Mouse (Mus musculus): ENCODE results near the gene Prep.
A peak's percentile ranks its signal among the peaks of the same experiment; 100 is the strongest.
"Not testable (repeated sequence)": the region's sequence is repeated elsewhere in the genome, so short reads cannot be mapped to it uniquely, and the experiment has no call there.

Prep gene

DNA sequence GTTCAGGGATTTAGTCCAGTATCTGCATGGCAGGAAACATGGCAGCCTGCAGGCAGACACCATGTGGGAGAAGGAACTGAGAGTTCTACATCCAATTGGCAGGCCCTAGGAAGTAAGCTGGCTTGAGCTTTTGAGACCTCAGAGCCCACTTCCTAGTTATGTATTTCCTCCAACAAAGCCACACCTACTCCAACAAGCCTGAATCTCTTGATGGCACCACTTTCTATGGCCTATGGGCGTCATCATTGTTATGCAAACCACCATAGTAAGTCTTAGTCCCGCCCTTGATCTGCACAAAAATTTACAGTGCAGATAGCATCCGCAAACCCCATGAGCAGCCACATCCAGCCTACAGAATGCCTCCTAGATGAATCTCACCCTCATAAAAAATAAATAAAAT, 54.6 kb downstream of the Prep start:
- no peak for DNase-seq

DNA sequence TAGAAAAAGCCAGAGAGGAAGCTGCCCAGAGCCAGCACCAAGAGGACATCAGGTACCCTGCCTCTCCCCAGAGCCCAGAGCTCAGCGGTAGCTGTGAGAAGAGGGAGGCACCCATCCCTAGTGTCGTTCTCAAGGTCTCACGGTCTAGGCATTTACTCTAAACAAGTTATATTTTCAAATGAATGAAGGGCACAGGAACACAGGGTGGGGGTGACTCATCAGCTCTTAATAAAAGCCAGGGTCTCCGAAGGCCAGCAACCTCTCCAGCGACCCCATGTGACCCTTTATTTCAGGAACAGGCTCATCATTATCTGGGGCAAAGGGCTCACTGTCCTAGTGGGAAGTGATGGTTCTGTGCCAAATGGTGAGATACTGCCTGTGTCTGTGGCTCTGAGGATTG, 55.5 kb downstream of the Prep start:
- DNase-seq, result no peak

DNA sequence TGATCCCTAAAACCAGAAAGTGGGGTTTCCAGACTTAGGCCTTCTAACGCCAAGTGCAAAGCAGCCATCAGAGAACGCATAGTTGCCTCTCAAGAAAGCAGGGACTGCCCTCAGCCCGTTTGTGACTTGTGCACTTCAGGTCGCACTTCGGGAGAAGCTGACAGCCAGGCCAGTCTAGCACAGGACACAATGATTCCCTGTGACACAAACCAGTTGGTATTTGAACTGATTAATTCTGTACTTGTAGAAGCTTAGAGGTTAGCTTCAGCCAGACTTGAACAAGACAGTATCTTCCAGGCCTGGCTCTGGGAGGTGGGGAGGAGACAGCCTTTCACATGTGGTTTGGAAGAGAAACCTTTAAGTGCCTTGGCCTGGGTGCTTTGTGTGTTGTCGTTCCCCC, 56.0 kb downstream of the Prep start:
- no peak for DNase-seq

DNA sequence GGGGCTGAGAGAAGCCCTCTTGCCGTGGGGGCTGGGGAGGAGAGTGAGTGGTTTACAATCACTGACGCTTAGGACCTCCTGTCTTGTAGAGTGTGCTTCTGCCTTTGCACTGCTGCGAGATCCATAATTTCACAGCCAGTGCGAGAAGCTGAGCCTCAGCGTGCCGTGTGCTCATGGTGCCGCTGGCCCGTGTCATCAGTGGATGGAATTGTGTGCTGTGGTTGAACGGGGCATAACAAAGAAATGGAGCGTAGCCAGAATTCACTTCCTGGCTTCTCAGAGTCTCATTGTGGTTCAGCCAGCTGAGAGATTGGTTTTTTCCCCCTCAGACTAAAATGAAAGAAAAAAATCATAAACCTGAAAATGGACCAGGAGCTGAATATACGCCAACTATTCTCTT, 62.1 kb downstream of the Prep start:
- DNase-seq, result no peak

DNA sequence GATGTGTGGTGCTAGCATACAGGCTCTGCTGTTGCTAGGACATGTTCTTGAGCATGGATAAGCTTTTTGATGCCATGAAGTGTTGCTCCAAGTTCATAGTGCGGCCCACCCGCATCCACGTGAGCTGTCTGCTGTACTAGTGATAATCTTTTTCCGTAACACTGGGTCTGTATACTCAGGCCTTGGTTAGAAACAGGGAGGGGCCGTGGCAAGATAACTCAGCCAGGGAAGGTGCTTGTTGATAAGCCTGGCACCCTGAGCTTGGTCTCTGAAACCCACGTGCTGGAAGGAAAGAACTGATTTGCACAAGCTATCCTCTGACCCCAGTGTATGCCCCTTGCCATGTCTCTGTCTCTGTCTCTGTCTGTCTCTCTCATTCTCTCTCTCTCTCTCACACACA, 63.0 kb downstream of the Prep start:
- DNase-seq, result no peak

DNA sequence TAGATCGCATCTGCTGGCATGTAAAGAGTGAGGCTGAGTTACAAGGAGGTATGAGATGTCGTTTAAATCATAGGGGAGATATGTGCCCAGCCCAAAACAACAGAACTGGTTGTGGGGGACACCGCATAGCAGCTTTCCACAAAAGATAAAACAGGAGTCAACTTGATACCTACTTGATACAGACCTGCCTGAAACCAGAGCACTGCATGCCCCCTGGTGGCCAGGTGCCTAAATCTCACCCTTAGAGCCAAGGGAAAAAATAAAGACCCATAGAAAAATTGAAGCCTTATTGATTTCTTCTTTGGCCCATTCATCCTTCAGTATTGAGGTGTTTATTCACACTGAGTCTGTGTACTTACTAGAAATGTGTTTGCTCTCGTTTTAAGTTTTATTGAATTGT, 65.4 kb downstream of the Prep start:
- DNase-seq, result peak; percentile 35

DNA sequence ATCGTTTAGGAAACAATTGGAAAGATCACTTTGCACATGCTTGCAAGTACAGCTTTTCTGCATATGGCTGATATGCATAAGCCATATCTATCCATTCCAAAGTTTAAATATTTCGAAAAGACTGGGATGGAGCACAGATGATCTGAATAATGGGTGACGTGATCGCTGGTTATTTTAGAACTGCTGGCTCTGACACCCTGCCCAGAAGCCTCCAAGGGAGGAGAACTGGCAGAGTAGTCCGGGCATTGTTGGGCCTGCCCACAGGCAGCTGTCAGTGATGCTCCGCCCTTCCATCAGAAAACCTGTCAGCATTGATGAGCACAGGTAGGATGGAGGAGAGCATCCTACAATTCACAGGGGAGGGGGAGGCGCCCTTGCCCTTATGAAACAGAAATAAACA, 69.8 kb downstream of the Prep start:
- DNase-seq, result no peak

DNA sequence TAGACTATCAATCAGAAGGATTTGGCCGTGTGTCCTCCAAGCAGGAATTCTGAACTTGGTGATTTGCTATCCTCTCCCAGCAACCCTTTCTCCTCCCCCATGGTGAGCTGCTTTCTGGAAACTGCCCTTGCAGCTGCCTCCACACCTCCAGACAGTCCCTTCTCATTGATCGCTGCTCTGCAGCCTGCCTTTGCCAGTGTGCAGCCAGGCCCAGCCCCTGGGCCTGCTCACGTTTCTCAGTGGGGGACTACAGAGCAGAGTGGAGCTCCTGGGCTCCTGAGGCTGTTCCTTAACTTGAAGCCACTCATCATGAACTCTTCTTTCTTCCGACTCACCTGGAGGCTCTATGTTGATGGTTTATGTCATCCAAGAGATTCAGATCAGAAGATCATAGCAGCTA, 72.9 kb downstream of the Prep start:
- no peak for DNase-seq

DNA sequence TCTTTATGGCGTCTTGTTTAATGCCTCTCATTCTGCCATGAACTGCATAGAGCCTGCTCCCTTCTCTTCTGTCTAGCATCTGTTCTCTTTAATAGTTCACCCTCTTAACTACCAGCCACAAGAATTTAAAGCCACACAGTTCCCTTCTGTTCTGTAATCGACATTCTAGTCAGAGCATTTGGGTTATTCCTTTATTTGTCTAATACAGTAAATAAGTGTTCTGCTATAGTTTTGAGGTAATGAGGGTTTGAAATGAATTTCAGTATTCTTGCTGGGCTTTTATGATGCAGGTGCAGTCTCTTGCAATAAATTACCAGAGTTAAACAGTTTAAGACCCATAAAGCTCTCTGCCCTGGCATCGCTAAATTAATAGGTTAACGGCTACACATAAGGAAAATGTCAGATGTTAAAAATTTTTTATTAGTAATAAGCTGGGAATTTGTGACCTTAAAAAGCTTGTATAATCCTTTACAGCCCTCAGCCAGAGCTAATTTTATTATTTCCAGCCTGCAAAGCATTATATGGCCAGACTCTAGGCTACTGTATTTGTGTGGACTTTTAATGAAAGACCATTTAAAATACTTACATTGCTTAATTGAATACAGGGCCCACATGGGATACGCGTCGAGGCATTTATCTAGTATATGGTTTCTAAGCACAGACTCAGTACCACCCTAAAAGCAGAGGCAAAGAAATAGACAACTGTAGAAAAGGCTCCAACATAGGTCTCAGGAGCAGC, 73.6 kb downstream of the Prep start:
- DNase-seq, result no peak

DNA sequence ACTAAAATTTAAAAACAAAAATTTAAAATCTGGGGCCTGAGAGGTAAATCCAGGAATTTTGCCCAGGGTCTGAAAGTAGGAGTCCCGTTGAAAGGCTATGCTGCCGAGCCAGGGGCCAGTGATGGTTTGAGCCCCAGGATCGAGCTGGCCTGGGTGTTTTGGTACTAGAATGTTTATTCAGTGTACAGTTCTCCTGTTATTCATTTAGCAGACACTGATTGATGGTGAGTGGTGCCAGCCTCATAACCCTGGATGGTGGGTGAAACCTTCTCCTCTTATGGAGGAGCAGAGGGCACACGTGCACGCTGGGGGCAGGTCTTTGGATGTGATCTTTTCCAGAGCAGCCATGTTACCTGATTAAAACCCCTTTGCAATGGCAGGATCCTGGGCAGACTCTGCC, 75.4 kb downstream of the Prep start:
- DNase-seq, result no peak

DNA sequence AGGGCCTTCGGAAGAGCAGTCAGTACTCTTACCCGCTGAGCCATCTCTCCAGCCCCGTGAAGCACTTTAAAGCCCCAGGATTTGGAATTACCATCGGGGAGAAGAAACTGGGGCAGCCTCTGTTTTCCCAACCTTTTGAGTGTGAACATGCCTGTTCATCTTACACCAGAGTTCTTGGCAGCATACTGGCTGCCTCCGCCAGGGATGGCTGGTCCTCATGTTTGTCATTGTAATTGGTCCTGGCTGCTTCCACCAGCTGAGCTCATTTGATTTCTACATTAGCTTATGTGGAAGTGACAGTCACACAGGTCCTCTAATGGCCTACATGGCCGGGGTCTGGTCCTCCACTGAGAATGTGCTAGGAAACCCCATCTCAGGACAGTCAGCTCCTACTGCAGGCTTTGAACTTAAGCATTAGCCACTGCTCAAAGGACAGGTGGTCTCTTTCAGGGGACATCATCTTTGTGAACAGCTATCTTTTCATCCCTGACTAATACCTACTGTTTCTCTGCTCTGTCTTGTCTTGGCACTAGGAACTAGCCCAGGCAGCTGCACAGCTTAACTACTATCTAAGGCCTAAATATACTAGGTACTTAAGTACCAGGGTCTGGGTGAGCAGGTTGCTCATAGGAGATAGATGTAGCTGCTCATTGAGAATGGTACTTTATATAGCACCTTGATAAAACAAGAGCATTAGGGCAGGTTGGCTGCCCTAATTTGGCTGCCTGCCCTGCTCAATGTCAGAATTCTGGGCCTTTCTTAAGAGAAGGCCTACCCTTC, 77.2 kb downstream of the Prep start:
- DNase-seq, result no peak

DNA sequence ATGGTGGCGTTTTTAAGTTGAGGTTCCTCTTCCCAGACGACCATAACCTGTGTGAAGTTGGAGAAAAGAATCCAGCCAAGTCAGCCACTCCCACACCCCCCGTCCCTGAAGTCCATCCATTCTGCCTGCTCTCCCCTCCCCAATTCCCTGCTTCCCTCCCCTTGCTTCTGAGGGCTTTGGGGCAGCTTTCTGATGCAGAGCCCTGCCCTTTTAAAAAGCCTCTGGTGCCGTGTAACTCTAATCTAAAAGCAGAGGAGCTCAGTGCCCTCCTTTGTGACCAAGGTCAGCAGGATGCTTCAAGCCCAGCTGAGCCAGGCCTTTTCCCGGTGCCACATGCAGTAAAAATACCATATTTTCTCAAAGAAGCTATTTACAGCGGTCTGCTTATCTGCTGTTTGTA, 79.8 kb downstream of the Prep start:
- DNase-seq, result no peak

DNA sequence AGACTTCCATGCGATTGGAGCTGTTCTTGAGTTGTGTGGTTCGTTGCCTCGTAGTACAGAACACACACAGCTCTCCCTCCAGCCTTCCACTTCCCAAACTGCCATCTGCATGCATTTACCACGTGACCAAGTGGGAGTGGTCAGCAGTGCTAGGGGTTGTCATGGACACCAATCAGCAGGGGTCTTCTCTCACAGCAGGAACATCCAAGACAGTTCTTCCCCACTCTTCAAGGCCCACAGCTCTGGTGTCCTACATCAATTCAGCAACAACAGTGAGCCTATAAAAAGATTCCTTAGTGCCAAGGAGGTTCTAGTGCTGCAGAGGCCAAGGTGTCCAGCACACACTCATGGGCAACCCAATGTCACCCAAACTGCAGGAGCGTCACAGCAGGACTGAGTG, 84.1 kb downstream of the Prep start:
- DNase-seq, result no peak

DNA sequence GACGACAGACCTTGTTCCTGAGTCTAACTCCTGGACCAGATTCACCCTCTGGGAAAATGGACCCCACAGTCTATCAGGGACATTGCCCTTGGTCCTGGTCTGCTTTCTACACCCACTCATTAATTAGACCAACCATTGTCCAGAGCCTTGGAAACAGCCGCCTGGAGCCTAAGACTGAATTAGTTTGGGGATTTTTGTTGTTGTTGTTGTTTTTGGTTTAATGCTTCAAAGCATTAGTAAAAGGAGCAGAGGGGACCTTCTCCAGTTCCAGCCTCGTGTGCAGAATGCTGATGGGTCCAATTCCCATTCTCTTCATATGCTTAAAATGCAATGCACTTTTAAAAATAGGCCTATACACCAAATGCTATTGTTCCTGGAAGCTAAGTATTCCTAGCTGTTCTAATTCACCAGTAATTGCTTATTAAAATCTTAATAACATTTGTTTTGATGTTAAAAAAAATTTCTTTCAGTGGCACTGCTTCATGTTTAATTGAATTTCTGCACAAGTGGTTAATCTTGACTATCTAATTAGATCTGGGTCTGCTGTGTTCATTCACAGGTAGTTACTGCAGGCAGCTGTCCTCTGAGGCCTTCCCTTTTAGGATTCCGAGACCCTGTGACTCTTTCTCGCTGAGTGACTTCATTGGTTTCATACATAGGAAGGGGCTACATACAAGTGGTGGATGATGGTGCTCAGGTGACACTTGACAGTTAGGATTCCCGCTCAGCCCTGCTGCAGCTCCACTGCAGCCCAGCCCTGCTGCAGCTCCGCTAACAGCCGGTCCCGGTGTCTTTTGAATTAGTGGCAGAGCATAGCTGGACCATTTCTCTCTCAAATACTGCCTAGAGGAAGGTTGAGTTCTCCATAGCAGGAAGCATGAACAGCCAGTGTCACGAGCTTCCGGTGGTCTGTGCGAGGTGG, 85.0 kb downstream of the Prep start:
- no peak for DNase-seq

DNA sequence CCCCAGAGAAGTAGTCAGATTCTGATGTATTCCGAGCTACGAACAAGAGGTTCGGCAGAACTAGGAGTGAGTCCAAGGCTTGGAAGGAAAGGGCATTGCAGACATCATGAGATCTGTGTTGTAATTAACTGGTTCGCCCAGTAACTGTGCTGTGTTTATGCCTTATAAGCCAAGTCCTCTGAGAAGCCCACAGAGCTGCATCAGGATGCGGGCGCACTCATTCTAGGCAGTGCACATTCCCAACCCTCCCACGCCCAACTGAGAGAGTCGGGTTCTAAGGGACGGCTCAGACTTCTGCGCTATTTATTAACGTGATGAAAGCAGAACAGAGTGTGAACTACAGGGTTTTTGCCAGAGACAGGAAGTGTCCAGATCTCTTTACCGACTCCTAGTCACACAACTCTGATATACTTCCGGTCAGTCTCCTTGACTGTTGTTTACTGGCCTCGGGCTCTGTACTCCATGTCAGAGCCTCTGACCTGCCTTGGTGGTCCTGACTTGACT, 87.6 kb downstream of the Prep start:
- DNase-seq, result no peak

DNA sequence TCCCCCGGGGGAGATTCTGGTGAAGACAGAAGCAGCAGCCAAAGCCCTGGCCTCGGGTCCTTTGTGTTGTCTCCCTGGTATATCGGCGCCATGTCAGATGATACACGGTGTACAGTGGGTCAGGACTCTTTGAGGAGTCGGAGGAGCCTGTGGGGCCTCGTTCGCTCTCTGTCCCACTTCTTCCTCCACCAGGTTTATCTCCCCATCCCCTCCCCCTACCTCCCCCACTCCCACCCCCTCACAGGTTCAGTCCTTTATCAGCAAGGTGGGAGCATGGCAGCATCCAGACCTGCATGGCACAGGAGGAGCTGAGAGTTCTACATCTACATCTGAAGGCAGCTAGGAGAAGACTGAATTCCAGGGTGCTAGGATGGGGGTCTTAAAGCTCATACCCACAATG, 98.8 kb downstream of the Prep start:
- DNase-seq, result no peak

DNA sequence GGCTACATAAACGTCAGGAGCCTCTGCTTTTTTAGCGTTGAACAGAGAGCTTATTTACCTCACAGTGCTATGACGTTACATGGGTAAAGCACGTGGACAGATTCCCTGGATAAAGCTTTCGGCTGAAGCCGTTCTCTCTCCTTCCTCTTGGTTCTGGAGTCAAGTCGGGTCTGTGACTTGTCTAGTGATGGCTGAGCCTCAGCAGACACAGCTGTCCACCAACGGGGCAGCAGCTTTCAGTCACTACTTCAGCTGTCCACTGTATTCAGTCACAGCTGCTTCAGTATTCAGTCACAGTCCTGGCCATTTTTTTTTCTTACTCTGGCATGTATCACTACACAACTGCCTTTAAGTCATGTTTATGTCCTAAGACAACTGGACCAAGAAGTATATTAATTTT, 106.9 kb downstream of the Prep start:
- DNase-seq, result no peak

DNA sequence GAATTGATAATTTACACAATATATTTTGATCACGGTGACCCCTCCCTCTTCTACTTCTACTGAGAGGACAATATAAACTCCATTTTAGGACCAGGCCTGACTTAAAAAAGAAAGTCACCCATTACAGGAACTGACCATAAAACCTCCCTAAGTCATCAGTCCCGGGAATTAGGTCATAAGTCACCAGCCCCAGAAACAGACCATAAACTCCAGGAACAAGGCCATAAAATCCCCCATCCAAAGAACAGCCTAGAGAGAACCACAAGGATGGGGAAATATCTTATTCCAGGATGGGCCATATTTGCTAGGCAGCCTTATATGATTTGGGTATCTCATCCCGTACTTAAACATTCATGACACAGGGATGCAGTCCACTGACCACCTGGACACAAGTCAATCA, 107.3 kb downstream of the Prep start:
- no peak for DNase-seq

DNA sequence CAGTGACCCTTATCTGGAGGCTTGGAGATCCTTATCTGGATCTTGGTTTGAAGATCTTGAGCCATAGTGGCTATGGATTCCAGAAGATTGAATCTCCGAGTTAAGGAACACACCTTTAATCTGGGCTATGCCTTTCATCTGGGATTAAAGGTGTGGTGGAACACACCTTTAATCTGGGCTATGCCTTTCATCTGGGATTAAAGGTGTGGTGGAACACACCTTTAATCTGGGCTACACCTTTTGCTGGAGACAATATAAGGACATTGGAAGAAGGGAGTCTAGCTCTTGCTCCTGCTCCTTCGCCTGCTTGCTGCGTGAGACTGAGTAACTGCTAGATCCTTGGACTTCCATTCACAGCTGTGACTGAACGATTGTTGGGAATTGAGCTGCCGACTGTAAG, 110.8 kb downstream of the Prep start, which contains the start of gene Popdc3:
Popdc3 (plus strand) TSS at position 301 of the 400 bp plus-strand sequence.
- not testable (repeated sequence) for DNase-seq

DNA sequence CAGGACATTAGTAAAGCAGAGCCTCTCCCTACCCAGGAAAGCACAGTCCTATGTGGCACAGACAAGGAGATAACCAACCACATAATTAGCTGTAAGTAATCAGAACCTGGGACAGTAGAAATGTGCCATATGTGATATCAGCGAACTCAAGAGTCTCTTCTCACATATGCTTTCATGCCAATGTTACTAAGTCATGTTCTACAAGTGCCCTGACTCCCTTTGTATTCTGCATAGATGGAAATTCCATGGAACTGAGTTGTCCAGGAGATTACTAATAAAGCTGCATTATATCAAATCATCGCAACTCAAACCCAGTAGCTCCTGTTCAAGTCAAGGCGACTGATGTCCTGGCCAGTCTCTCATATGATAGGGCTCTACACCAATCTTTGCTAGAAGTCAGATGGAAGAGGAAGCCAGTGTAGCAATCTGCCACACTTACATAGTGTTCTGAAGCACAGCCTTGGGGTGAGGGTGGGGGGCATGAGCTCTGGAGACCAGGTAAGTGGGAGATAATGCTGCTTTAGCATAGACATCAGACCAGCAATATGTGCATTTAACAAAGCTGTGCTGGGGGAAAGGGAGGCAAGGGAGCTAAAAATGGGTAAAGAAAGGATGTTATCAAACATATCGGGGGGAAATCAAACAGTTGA, 113.8 kb downstream of the Prep start:
- no peak for DNase-seq

DNA sequence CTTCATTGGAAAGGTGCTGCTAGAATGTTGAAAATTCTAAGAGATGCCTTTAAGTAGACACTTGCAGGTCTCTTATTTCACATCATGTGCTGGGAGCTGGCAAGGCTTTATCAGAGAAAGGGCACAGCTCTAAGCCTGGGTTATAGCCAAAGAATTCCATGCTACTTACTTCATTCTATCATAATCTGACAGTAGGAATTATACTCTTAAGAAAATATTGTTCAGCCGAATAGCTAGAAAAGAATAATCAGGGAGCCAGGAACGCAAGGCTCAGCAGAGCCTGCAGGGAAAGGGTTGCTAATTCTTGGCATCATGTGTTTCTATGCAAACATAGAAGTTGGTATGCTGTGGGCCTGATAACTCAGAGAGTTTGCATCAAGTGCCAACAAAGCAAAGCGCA, 114.3 kb downstream of the Prep start:
- no peak for DNase-seq

DNA sequence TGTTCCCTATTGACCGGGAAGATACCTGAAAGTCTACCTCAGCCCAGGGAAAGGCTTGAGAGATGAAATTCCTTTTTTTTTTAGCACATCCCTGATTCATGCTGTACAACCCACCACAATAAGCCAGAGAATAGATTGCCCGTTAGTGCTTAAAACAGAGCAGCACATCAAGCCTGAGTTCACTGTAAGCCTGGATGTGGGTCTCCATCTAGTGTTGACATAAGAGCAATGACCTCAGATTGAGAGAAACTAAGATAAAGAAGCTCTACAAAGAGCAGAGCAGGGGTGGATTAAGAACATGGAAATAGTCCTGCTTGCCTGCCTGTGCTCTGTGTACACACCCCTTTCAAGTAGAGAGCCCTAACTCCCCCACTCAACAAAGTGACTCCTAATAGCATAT, 118.5 kb downstream of the Prep start:
- DNase-seq, result no peak

All from kidney, adult 11 months (tissue).